Mouse (Mus musculus): ENCODE data around the gene Snrnp200. TPM values are rescaled to one million over a fixed set of nuclear protein-coding genes. Genes with fewer than 3 reads are reported as not detected.

Snrnp200 gene
- 42.6 TPM for polyA plus RNA-seq (2015; fragmentation: Illumina TruSeq; extraction: RNeasy Lipid Tissue Mini Kit (QIAGEN cat#74804); ENCODE audit: low read depth, low replicate concordance)

GRCm38 (mm10) chr2:127207547-127208451 lies at the start of gene Snrnp200, which contains the start of gene 1810024B03Rik:
Gene Snrnp200, plus strand, starts transcription at chr2:127208386.
Gene 1810024B03Rik, minus strand, starts transcription at chr2:127208280.

GRCm38 (mm10) chr2:127247592-127248333 lies 39.6 kb downstream of the Snrnp200 start, which contains the start of the genes Ciao1 and Tmem127:
Gene Ciao1, minus strand, starts transcription at chr2:127247816.
Gene Tmem127, plus strand, starts transcription at chr2:127247908.

GRCm38 (mm10) chr2:127269491-127270299 lies 61.5 kb downstream of the Snrnp200 start, which contains the start of gene Stard7:
Gene Stard7, plus strand, starts transcription at chr2:127270218.

Other genes starting within 250 kb of the Snrnp200 start
- gene Ap4e1, start 199.7 kb upstream of the Snrnp200 start, polyA plus RNA-seq (2015; fragmentation: Illumina TruSeq; extraction: RNeasy Lipid Tissue Mini Kit (QIAGEN cat#74804); ENCODE audit: low read depth, low replicate concordance), result 9.2 TPM
- 44.8 TPM for gene Blvra, start 137.7 kb upstream of the Snrnp200 start, polyA plus RNA-seq (2015; fragmentation: Illumina TruSeq; extraction: RNeasy Lipid Tissue Mini Kit (QIAGEN cat#74804); ENCODE audit: low read depth, low replicate concordance)
- gene Ncaph, start 74.4 kb upstream of the Snrnp200 start, polyA plus RNA-seq (2015; fragmentation: Illumina TruSeq; extraction: RNeasy Lipid Tissue Mini Kit (QIAGEN cat#74804); ENCODE audit: low read depth, low replicate concordance), result 2.0 TPM
- gene Itpripl1, start 64.9 kb upstream of the Snrnp200 start, polyA plus RNA-seq (2015; fragmentation: Illumina TruSeq; extraction: RNeasy Lipid Tissue Mini Kit (QIAGEN cat#74804); ENCODE audit: low read depth, low replicate concordance), result 1.8 TPM
- gene 1810024B03Rik, start 106 bp upstream of the Snrnp200 start, polyA plus RNA-seq (2015; fragmentation: Illumina TruSeq; extraction: RNeasy Lipid Tissue Mini Kit (QIAGEN cat#74804); ENCODE audit: low read depth, low replicate concordance), result 0.74 TPM
- gene Ciao1, start 39.4 kb downstream of the Snrnp200 start, polyA plus RNA-seq (2015; fragmentation: Illumina TruSeq; extraction: RNeasy Lipid Tissue Mini Kit (QIAGEN cat#74804); ENCODE audit: low read depth, low replicate concordance), result 92.5 TPM
- gene Tmem127, start 39.5 kb downstream of the Snrnp200 start, polyA plus RNA-seq (2015; fragmentation: Illumina TruSeq; extraction: RNeasy Lipid Tissue Mini Kit (QIAGEN cat#74804); ENCODE audit: low read depth, low replicate concordance), result 66.1 TPM
- gene Stard7, start 61.8 kb downstream of the Snrnp200 start, polyA plus RNA-seq (2015; fragmentation: Illumina TruSeq; extraction: RNeasy Lipid Tissue Mini Kit (QIAGEN cat#74804); ENCODE audit: low read depth, low replicate concordance), result 88.5 TPM
- gene Dusp2, start 127.8 kb downstream of the Snrnp200 start, polyA plus RNA-seq (2015; fragmentation: Illumina TruSeq; extraction: RNeasy Lipid Tissue Mini Kit (QIAGEN cat#74804); ENCODE audit: low read depth, low replicate concordance), result 1.4 TPM
- not detected for gene Astl, start 130.3 kb downstream of the Snrnp200 start, polyA plus RNA-seq (2015; fragmentation: Illumina TruSeq; extraction: RNeasy Lipid Tissue Mini Kit (QIAGEN cat#74804); ENCODE audit: low read depth, low replicate concordance)
- 0.67 TPM for gene Adra2b, start 154.8 kb downstream of the Snrnp200 start, polyA plus RNA-seq (2015; fragmentation: Illumina TruSeq; extraction: RNeasy Lipid Tissue Mini Kit (QIAGEN cat#74804); ENCODE audit: low read depth, low replicate concordance)
- gene Gpat2, start 216.8 kb downstream of the Snrnp200 start, polyA plus RNA-seq (2015; fragmentation: Illumina TruSeq; extraction: RNeasy Lipid Tissue Mini Kit (QIAGEN cat#74804); ENCODE audit: low read depth, low replicate concordance), result 0.16 TPM
- gene Fahd2a, start 236.2 kb downstream of the Snrnp200 start, polyA plus RNA-seq (2015; fragmentation: Illumina TruSeq; extraction: RNeasy Lipid Tissue Mini Kit (QIAGEN cat#74804); ENCODE audit: low read depth, low replicate concordance), result 31.6 TPM